ENCODE assay signal across 17 mouse cellular contexts in genomic region chr13:47951043-47951442, GRCm38 (mm10).
DNase-seq lines count a peak whose midpoint lies in the region; ATAC-seq and TF ChIP-seq lines count a peak whose summit lies in the region.
"Had no signal": no experiment of that assay in that cellular context is flagged by ENCODE, and none has a peak within 500 bp of the region (broad histone marks: within the 10 kb centered on the region; RNA-seq: fewer than 3 reads in every experiment).

No protein-coding gene starts in this region.

- no peak for ATAC-seq in hindbrain, embryonic 12.5 days (ENCODE audit: low FRiP score)
- no peak for ATAC-seq in midbrain, embryonic 14.5 days (ENCODE audit: low FRiP score, low TSS enrichment)

- no peaks in the 10 kb centered on the region for H3K36me3 ChIP-seq in hindbrain, embryonic 12.5 days
- no peaks in the 10 kb centered on the region for H3K36me3 ChIP-seq in midbrain, embryonic 14.5 days (ENCODE audit: control insufficient read depth, insufficient read depth, low read length)
- H3K36me3 ChIP-seq: embryonic facial prominence, embryonic 10.5 days; heart, embryonic 10.5 days; limb, embryonic 12.5 days had no signal

- H3K9me3 ChIP-seq in hindbrain, embryonic 12.5 days (replicated peaks), result no peaks in the 10 kb centered on the region
- H3K9me3 ChIP-seq in midbrain, embryonic 14.5 days (ENCODE audit: control insufficient read depth, low read length), result no peaks in the 10 kb centered on the region
- H3K9me3 ChIP-seq: embryonic facial prominence, embryonic 10.5 days; heart, embryonic 10.5 days; limb, embryonic 12.5 days had no signal

- H3K27ac ChIP-seq in hindbrain, embryonic 12.5 days, result 0 out of 2 replicates have a peak overlapping the region, but pooled peaks have one; percentile 48
- H3K27ac ChIP-seq in midbrain, embryonic 14.5 days (replicated peaks; ENCODE audit: low read depth, low read length), result peak overlapping the region; percentile 83
- H3K27ac ChIP-seq: embryonic facial prominence, embryonic 10.5 days; heart, embryonic 10.5 days; limb, embryonic 12.5 days; liver, embryonic 14.5 days; stomach, postnatal 0 days had no signal

- no peak overlapping the region for H3K4me2 ChIP-seq in hindbrain, embryonic 12.5 days (replicated peaks)
- 0 out of 2 replicates have a peak overlapping the region, but pooled peaks have one; percentile 7 for H3K4me2 ChIP-seq in midbrain, embryonic 14.5 days (ENCODE audit: low read length)
- H3K4me2 ChIP-seq: limb, embryonic 12.5 days had no signal

- no peak overlapping the region for H3K9ac ChIP-seq in hindbrain, embryonic 12.5 days
- H3K9ac ChIP-seq in midbrain, embryonic 14.5 days (replicated peaks; ENCODE audit: low read length), result peak overlapping the region; percentile 25; the same call in 1 of the 2 replicates
- H3K9ac ChIP-seq: limb, embryonic 12.5 days; liver, embryonic 14.5 days had no signal

- H3K27me3 ChIP-seq in hindbrain, embryonic 12.5 days, result no peaks in the 10 kb centered on the region
- H3K27me3 ChIP-seq in midbrain, embryonic 14.5 days (ENCODE audit: control insufficient read depth, insufficient read depth, low read length), result no peaks in the 10 kb centered on the region
- H3K27me3 ChIP-seq: limb, embryonic 12.5 days had no signal

- peaks cover 22% of the 10 kb centered on the region for H3K4me1 ChIP-seq in hindbrain, embryonic 12.5 days
- H3K4me1 ChIP-seq in midbrain, embryonic 14.5 days (ENCODE audit: control insufficient read depth, insufficient read depth, low read length), result peaks cover 31% of the 10 kb centered on the region
- H3K4me1 ChIP-seq: heart, embryonic 10.5 days had no signal

- no peak for TF ChIP-seq CTCF in brain, embryonic 14.5 days (IDR thresholded peaks at IDR 0.05; ENCODE audit: borderline replicate concordance, extremely low read depth, insufficient read depth, insufficient read length)

- no peak for TF ChIP-seq POLR2A in brain, embryonic 14.5 days (IDR thresholded peaks at IDR 0.05; ENCODE audit: borderline replicate concordance, extremely low read depth, insufficient read depth, insufficient read length, poor library complexity, severe bottlenecking)

- DNase-seq in brain, adult 2 months (ENCODE audit: low read depth, low spot score), result peak; percentile 36
- DNase-seq in brain, embryonic 14.5 days (ENCODE audit: low read depth), result peak; percentile 71
- DNase-seq in midbrain, embryonic 14.5 days, result peak; percentile 64
- DNase-seq in cerebellum, postnatal 14 days, result no peak
- DNase-seq in c-Kit-positive CD71-positive TER-119-positive erythroid progenitor cells, embryonic 14.5 days (ENCODE audit: low spot score), result no peak
- no peak for DNase-seq in adrenal gland, adult 18-20 months (ENCODE audit: low spot score in 2 of 2)
- no peak for DNase-seq in thymus, postnatal 14 days
- DNase-seq: cerebellum, adult 11-12 months; gastrocnemius, postnatal 36 days; heart, postnatal 10 days; right cerebral cortex, postnatal 25 days had no signal

- 64% methylated on average over 10 of the region's 10 CpGs for WGBS in hindbrain, embryonic 12.5 days
- WGBS in midbrain, embryonic 14.5 days, result 36% methylated on average over 10 of the region's 10 CpGs

- no peak overlapping the region for H3K4me3 ChIP-seq in hindbrain, embryonic 12.5 days
- H3K4me3 ChIP-seq in midbrain, embryonic 14.5 days (replicated peaks; ENCODE audit: low read depth, low read length), result no peak overlapping the region
- H3K4me3 ChIP-seq: embryonic facial prominence, embryonic 10.5 days; heart, embryonic 10.5 days; limb, embryonic 12.5 days had no signal

Comparison
In these comparisons a context has a peak if more than half of its experiments do, and no peak if none do; other contexts are left out.
1. DNase-seq: peak in brain, adult 2 months (single experiment), brain, embryonic 14.5 days (single experiment) and midbrain, embryonic 14.5 days (single experiment); none in cerebellum, postnatal 14 days (0 of 2), c-Kit-positive CD71-positive TER-119-positive erythroid progenitor cells, embryonic 14.5 days (single experiment), adrenal gland, adult 18-20 months (0 of 2) and thymus, postnatal 14 days (single experiment).